Mouse (Mus musculus) ovary, postnatal 14 days (tissue): ENCODE results near the gene St3gal6.

Experiments used
- DNase-seq: peaks from one replicate; pipeline ENCODE4 v3.0.0; 2022; ENCODE audit warnings: low spot score

The St3gal6 gene

DNA sequence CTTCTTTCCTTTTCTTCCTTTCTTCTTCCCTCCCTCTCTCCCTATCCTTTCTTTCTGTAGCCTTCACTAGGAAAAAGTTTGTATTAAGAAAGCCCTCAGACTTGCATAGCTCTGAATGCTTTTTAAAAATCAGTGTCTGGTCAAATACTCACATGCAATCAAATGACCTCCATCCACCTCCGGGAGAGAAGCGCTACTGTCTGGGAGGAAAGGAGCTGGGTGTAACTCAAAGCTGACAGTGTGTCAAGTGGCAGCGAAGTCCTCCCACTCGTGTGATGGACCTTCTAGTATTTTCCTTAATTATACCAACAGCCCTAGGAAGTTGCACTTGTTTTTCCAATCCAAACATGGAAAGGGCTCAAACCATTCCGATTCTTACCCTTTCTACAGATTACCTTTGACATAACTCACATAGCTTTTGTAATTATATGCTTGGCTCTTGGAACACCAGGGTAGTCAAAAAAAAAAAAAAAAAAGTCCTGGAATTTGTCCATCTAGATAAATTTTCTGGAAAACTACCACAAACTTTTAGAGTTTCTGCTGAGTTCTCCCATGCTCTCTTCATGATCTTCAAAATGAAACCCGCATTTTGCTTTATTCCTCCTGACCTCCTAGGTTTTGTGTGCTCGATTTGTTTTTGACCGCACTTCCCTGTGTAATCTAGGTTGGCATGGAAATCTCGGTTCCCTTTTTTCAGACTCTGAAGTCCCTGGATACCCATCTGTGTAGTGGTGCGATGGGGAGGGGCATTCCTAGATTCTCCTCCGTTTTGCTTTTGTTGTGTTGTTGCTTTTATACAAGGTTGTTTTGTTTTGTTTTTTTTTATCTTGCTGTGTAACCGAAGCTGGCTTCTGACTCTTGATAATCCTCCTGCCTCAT lies at the start of gene St3gal6:
St3gal6 (minus strand) TSS at position 272 of the 879 bp plus-strand sequence.
- DNase-seq, result no peak

- DNase-seq, result no peak
Measured at GRCm38 (mm10) chr16:58570694-58571264, 46.7 kb upstream of the St3gal6 start.

GRCm38 (mm10) chr16:58561196-58561595 lies 37.2 kb upstream of the St3gal6 start:
- DNase-seq, result no peak

- DNase-seq, result no peak
Measured at GRCm38 (mm10) chr16:58556067-58556830, 32.2 kb upstream of the St3gal6 start.

- DNase-seq, result no peak
Measured at GRCm38 (mm10) chr16:58554673-58555072, 30.6 kb upstream of the St3gal6 start.

GRCm38 (mm10) chr16:58548042-58548441 lies 24.0 kb upstream of the St3gal6 start:
- DNase-seq, result no peak

DNA sequence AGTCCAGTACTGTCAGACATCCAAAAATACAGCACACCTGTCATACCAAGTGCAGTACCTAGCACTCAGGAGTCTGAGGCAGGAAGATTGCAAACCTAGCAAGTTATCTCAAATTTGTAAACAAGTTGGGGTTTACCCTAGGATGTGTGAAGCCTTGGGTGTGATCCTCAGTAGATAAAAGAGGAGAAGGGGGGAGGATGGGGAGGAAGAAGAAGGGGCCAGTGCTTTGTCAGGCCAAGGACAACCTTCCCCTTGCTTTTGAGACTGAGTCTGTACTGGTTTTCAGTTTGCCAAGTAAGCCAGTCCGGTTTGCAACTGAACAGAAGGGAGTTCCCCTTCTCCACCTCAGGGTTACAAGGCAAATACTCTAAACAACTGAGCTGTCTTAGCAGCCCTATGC lies 22.1 kb upstream of the St3gal6 start:
- DNase-seq, result no peak

GRCm38 (mm10) chr16:58539490-58539889 lies 15.4 kb upstream of the St3gal6 start:
- no peak for DNase-seq

- DNase-seq, result no peak
Measured at GRCm38 (mm10) chr16:58539011-58539410, 15.0 kb upstream of the St3gal6 start.

GRCm38 (mm10) chr16:58536076-58536475 lies 12.0 kb upstream of the St3gal6 start:
- DNase-seq, result no peak

- no peak for DNase-seq
Measured at GRCm38 (mm10) chr16:58535236-58535635, 11.2 kb upstream of the St3gal6 start.

DNA sequence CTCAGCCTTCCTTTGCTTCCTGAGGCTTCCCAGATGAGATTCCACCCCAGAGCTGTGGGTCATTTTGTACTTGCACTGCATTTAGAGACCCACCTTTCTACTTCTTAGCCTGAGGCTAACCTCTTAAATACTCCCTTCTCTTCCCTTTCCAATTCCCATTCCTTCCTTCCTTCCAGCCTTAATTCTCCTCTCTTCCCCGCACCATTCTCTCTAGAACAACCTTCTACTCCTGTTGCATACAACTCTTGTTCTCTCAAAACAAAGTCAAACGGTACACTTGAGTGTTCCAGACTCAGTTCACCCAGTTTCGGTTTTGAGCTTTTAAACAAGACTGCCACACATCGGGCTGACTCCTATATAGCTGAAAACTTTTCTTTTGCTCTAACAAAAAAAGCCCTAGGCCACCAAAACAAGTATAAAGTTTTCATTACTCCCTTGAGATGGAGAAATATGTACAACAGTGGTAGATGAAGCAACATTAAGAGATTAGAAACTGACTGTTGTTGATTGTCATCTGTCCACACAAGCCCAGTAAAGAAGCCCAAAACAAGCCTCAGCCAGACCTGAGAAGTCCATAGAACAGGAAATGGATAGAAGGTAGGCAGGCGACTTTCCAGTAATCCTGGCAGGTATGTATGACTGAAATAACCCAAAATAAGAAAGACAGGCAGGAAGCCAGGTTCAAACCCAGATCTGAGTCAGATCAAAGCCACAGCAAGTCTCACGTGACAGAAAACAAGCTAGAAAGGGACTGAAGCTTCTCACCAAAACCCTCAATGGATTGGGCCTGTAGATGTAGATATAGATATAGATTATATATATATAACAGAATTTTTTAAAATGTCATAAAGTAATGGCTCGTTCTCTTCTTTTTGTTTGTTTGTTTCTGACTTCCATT lies 10.5 kb upstream of the St3gal6 start:
- no peak for DNase-seq

DNA sequence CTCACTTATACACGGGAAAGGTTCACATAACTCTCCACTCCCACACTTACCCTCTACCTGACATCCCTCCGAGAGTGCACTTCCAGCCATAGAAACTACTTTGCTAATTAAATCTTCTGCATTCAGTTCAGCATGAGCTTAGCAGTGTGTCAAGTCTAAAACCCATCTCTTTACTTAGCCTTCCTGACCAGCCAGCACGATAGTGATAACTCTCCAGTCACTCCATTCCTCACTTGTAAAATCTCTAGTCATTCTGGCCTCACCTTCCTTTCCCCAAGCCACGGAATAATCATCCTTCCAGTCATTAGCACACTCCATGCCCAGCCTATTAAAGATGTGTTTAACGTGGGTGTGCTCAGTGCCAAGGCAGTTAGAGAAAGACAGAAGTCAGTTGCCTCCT lies 9.7 kb upstream of the St3gal6 start:
- no peak for DNase-seq

- DNase-seq, result no peak
Measured at GRCm38 (mm10) chr16:58533254-58533653, 9.2 kb upstream of the St3gal6 start.

DNA sequence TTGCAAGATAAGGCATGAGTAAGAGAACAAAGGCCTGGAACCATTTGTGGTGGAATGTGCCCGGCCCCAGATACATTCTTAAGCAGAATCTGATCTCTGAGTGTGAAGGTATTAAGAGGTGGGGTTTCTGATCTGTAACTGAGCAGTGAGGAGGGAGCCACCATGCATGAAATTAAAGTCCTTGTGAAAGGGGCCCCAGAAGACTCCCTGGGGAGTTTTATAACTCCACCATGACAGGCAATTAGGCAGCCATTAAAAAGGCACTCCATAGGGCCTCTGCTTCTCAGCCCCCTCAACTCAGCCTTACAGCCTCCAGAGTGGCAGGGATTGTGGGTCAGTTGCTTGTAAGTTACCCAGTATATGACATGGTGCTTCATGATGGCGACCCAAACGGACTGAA lies 8.5 kb upstream of the St3gal6 start:
- DNase-seq, result no peak

DNA sequence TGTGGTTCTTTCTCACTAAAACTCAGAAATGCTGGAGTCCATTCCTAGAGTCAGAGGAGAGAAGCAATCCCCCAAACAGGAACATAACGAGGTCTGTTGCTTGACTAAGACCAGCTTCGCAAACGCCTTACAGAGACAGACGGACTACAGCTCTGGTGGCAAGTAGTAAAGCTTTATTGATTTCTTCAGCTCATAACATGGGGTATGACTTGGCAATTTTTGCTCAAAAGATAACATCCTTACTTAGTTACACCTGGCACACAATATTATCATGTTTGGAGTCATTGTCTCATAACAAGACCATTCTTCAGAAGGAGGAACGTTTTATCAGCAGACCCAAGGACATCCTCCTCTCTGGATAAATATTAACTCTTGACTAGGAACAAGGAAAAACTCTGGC lies 3.8 kb upstream of the St3gal6 start:
- DNase-seq, result no peak

GRCm38 (mm10) chr16:58526729-58527128 lies 2.7 kb upstream of the St3gal6 start:
- no peak for DNase-seq

- no peak for DNase-seq
Measured at GRCm38 (mm10) chr16:58525832-58526231, 1.8 kb upstream of the St3gal6 start.

- peak; percentile 48 for DNase-seq
Measured at GRCm38 (mm10) chr16:58523044-58523859, 791 bp downstream of the St3gal6 start.

- DNase-seq, result no peak
Measured at GRCm38 (mm10) chr16:58522677-58523043, 1.4 kb downstream of the St3gal6 start.

GRCm38 (mm10) chr16:58521900-58522299 lies 2.1 kb downstream of the St3gal6 start:
- no peak for DNase-seq
